Mouse (Mus musculus) inflammation-experienced regulatory T-cells, adult 6 months (primary cell): ENCODE measurements around the gene Lexm. TPM values are rescaled to one million over a fixed set of nuclear protein-coding genes. Genes with fewer than 3 reads are reported as not detected.

Source experiments
- ATAC-seq: one replicate; pipeline ENCODE4 v1.8.0; 2017
- polyA plus RNA-seq, 3 experiments: library from polyadenylated mRNA; unstranded; fragments of 100-300 nt; shearing (Covaris generic); gene quantifications; one replicate each; pipeline ENCODE4 v1.2.1; 2017

The Lexm gene
- polyA plus RNA-seq, result under 1 TPM in 1 of 3 experiments, not detected in 2; 0.82 TPM

DNA sequence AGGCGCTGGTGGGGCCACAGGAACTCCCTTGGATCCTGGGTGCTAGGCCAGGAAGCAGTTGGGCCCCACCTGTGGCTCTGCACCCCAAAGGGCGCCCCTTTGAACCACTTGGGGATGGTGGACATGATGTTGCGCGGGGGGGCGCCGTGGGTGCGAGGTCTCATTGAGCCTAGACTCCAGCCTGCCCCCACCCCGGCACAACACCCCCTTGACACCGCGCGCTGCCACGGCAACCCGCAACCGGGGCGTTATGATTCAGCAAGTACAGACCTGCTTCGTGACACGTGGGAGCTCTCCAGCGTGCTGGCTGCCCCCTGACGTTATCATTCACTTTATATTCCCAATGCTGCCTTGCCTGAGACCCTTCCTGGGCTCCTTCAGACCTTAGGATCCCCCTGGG, at the start of gene Lexm:
Gene Lexm (minus strand): TSS at position 186 of the 400 bp plus-strand sequence.
- no peak for ATAC-seq

DNA sequence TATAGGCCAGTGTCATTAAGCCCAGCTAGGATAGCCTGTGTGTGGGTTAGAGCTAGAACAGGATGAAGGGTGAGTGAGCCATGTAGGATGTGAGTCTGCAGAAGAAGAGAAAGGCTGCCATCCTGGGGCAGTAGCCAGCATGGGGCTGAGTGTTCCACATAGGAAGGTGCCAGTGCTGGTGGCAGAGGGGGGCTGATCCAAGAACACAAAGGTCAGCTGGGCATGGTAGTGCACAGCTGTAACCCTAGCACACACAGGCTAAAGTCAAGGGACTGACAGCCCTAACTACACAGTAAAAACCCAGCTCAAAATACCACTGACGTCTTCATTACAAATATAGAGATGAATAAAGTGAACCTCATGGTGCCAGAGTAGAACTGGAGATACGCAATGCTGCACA, 49.5 kb upstream of the Lexm start:
- ATAC-seq, result no peak

DNA sequence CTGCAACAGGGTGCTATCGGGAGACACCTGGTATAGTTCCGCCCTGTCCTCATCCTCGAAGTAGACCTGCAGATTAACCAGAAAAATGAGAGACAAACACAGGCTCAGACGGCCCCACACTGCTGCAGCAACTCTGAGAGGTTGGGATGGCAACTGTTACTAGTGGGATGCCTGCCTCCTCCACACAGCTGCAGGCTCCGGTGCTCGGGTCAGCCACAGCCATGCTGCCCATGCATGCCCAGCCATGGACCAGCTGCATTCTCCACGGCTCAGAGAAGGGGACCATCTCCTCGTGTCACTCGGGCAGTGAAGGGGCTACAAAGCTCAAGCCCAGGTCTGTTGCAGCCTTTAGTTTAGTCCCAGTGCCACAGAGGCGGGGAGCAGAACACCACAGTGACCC, 48.6 kb upstream of the Lexm start:
- no peak for ATAC-seq

DNA sequence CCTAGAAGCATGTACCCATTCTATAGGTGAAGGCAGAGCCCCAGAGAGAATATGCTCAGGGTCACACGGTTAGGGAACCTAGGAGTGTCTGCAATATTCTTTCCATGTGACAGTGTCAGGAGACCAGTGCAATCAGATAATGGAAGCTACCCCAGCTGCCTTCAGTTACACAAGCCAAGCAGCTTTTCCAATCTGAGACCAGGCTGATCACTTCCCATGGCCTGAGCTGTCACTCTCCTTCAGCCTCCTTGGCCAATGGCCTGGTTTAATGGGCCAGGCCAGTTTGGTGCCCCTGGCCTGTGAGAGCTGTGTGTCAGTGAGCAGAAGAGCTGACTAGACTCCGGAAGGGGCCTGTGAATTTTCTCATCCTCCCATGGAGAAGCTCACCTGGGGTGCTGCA, 48.2 kb upstream of the Lexm start:
- ATAC-seq, result no peak

DNA sequence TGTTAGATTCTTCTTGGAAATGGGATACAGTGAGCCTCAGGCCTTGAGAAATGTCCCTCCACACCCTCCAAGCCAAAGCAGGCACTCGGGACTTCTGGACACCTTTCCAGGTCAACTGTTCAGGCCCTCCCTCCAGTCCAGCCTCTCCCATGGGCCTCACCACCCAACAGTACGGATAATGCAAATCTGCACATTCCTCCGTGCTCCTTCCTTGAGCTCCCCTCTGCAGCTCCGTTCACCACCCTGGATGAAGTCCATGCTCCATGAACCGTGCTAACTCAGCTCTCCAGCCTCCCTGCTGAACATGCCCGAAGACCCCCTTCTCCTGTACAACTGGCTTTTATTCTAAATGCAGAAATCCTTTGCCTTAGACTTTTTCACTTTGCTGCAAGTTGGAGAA, 47.7 kb upstream of the Lexm start:
- ATAC-seq, result no peak

DNA sequence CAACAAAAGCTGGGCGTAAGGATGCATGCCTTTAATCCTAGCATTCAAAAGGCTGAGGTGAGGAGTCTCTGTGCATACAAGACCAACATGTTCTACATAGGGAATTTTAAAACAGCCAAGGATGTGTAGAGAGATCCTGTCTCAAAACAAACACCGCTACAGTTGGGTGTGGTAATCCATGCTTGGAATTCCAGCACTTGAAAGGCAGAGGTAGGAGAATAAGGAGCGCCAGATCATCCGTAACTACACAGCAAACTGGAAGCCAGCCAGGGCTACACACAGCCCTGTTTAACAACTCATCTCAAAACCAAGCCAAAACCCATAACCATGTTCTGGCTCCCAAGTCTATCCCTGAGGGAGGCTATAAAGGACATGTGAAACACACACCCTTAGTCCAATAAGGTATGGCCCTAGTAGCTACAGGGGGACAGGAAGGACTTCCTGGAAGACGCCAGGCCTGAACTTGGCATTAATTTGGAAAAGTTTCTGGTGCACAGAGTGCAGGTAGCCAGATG, 47.0 kb upstream of the Lexm start:
- ATAC-seq, result no peak

DNA sequence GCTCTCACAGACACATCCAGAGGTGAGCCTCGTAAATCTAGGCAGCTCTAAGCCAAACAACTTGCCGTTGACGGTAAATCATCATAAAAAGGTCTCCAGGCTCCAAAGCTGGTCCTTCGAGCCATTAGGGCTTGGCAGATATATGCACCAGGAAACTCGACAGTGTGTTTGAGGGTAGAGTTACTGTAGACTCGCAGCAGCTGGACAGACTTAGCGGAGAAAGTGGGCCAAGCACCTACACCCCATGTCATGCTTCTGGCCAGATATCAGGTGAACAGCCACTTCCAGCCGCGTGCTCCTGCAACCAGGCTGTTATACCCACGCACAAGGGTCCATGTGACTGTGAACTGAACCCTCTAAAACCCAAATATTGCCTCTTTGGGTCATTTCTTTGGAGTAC, 38.6 kb upstream of the Lexm start:
- ATAC-seq, result no peak

DNA sequence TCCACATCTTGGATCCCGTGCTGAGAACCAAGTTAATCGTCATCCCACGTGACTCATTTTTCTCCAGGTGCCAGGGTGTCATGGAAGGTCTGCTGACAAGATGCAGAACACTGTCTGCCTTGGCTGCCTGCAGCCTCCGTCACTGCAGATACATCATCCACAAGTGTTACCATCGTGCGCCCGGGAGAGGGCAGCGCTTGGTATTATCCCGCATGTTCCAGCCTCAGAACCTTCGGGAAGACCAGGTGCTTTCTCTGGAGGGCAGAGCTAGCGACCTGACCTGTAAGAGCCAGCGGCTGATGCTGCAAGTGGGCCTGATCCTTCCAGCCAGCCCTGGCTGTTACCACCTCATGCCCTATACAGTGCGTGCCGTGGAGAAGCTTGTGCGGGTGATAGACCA, 36.0 kb upstream of the Lexm start:
- no peak for ATAC-seq

DNA sequence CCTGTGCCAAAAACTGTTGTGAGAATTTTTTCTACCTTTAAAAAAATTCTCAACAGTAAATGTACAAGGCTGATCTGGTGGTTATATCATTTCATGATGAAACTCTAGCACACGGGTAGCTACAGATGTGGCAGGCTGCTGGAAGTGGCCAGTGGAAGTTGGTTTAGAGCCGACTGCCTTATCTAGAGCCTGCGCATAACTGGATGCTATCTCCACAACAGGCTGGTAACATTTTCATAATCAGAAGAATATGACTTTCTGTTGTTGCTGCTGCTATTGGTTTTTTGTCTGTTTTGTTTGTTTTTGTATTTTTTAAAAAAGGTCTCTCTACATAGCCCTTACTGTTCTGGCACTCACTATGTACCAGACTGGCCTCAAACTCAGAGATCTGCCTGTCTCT, 35.5 kb upstream of the Lexm start:
- no peak for ATAC-seq

DNA sequence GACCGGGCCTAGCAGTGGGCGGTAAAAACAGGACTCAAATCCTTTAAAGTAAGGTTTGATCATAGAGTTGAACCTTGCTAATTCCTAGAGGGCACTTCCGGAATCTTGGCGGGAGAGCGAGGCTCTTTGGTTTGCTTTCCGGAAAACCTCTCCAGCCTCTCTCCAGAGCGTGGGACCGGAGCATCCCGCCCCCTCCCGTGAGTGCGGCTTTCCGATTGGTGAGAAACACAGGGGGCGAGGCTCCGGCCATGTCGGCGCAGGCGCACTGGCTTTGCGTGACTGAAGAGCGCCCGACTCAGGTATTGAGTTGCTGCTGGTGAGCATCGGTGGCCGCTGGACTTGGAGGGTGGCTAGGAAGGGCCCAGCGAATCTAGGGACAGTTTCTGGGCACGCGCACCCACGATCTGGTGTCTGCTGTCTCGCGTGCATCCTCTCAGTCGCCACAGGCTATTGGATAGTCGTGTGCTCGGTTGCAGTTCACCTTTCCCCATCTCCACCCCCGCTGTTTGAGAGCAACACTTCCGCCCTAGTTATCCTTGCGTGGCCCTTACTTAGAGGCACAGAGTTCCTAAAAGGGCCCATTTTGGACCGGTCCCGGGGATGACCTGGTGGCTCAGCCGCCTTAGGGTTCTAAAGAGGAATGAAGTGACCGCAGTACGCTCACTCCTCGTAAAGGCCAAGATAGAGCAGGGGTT, 33.9 kb upstream of the Lexm start, which contains the start of gene Pars2:
Gene Pars2 (plus strand): TSS at position 237 of the 695 bp plus-strand sequence.
- peak; percentile 99 for ATAC-seq

DNA sequence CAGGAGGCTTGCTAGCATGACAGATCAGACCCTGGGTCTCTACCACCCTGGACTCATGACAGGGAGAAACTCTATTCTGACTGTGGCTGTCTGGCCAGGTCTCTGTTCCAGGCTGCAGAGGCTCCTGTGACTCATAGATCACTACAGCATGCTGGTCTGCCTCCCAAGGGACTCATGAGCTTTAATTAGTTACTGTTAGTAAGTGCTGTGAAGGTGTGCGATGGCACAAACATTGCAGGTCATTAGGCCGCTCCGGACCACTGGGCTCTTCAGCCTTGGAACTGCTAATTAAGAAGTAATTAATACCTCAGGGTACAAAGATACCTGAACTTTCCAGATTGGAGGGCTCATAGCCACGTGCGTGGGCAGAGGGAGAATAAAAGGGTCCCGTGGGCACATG, 30.1 kb upstream of the Lexm start:
- no peak for ATAC-seq

DNA sequence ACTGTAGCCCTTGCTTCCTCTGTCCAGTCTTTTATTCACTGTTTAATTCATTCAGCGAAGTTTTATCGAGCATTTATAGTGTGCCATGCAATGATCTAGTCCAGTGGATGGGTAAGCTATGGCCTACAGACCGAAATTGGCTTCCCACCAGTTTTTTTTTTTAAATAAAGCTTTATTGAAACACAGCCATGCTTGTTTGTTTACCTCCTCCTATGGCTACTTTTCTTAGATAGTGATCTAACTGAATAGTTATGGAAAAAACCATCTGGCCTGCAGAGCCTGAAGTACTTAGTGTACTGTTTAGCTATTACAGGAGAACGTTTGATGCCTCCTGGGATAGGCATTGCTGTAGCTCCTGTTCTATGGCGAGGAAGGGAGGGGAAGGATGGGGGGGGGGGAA, 28.8 kb upstream of the Lexm start:
- ATAC-seq, result no peak

DNA sequence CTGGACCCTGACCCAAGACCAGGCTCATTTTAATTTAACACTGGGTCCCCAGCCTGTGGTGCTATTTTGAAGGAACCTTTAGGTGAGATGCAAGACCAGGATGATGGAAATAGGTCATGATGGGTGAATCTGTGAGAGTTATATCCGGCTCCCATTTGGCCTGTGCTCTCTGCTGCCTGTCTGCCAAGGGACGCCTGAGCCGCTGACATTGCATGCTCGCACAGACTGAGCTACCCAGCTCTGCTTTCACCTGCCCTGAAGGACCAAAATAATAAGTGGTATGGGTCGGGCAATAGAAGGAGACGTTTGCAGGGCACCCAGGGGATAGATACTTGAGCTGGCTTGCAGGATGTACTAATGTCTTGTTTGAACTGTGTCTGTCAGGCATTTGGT, 27.2 kb upstream of the Lexm start:
- ATAC-seq, result no peak

DNA sequence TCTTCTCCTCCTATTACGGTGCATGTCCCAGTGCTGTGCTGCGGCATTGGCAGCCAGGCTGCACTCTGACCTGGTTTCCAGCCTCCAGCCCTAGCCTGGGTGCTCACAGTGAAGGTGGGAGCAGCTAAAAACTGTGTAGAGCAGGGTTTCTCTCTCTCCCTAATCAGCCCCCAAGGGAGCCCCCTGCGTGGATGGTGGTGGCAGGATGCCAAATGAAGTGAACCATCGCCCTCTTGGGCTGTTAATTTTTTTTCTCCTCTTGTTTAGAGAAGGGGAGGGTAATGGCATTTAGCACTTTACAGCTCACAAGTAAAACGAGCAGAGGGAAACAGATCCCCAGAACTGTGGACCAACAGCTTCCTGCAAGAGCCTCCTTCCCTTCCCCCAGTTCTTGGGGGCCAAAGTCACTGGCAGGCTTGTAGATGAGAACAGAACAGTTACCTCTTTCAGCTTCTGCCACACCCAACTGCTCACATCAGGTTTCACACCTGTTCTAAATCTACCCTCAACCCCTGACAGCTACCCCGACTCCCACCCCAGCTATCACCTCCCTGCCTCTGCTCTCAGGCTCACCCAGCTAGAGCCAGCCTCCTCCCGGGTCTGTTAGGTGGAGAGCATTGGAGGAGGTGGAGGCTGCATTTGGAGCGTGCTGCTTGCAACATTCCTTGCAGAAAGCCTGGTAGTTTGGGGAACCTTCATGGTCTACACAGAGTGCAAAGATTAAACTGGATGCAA, 26.6 kb upstream of the Lexm start:
- no peak for ATAC-seq

DNA sequence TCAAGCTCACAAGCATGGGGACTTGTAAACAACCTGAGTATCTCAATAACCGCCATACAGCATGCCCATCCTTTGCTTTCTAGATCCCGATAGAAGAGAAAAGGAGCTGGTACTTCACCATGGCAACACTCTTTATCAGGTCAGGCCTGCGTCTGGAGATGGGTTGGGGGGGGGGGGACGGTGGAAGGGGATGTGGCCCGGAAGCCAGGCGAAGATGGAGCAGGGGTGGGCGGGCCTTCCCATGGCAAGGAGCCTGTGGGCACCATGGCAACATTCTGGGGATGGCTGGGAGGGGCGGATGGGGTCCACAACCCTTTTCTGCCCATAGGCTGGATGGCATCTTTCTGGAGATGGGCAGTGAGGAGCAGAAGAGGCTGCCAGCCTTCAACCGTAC, 17.0 kb upstream of the Lexm start:
- ATAC-seq, result no peak

DNA sequence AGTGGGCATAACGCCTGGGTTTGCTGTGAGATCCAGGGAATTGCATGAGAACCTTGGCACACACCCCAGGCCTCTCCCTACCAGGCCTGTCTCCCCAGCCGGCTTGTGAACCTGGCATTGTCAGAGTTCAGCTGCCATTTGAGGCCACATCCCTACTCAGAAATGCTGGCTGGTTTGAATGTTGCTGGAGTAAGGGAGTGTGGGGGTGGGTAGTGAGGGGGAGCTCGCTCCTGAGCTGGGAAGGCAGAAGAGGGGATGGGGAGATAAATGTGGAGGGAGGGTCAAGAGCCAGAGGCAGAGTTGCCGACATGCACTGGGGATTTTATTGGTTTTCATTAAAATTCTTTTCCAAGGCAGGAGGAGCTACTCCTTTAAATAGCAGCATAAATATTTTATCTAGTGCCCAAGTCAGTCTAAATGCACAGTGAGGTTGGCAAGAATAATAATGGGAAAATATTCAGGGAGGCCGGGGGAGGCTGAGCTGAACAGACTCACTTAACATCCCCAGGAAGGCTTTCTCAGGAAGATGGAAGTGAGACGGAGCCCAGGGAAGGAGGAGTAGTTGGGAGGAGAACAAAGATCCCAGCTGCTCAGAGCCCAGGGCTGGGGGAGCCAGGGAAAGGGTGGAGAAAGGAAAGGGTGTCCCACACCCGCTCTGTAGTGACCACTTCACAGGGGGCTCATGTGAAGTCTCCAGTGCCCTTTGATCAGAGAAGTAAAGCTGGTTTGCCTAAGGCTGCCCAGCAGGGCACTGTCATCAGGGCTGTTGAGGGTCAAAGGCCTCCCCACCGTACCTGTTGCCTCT, 16.4 kb upstream of the Lexm start:
- no peak for ATAC-seq

DNA sequence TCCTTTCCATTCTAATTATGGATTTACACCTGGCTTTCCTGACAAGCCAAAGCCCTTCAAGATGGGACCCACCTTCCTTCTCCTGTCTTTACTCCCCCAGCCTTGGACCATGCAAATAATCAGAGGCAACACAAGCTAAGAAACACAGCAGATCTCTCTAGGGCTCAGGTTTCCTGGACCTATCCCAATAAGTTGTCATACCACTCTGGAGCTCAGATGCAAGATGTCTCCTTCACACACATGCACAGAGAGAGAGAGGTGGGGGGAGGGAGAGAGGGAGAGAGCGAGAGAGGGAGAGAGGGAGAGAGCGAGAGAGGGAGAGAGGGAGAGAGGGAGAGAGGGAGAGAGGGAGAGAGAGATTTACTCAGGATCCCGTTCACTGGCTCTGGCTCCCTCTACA, 15.3 kb upstream of the Lexm start:
- ATAC-seq, result no peak

DNA sequence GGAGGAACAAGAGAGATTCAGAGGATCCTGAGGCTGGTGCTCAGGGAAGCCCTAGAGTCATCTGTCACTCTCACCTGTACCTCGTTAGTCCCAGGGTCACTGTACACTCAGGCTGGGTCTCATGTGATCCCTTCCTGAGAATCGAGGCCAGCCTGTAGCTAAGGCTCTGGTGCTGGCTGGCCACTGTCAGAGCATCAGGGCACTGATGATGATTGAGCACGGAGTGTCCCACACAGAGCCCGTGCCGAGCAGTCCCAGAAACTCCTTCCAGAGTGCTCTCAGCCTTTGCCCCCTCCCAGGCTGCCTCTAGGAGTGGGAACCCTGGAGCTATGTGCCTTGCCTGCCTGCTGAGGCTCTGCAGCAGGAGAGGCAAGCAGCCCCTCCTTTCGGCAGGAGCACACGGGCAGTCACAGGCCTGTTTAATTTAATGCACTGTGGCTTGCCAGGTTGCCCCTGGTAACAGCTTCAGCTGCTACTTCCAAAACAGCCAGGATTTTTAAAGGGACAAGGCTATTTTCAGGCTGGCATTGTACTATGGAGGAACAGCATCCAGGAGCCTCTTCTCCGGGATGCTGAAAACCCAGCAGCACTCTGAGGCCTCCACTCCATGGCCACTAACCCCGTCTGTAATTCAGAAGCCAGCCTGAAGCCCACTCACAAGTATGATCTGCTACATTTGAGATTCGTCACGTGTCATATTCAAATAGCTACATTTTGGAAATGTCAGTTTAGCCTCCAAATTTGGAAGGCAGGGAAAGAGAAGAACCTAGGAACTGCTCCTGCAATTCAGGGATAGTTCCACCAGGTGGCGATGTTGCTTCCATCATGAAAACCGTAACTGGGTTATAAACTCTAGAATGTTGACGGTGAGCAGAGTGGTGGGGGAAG, 13.5 kb upstream of the Lexm start:
- ATAC-seq, result no peak

DNA sequence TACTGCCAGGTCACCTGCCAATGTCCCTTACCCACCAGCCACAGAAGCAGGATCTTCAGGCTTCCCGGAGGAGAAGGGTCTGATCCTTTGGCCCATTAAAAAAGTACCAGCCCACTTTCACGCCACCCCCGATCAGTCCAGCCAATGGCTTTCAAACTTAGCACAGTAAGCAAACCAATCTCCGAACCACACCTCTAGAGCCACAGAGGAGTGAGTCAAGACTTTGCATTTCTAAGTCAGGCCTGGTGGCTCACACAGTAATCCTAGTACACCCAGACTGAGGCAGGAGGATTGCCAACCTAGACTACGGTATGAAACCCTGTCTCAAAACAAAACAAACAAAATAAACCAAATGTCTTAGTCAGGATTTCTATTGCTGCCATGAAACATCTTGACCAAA, 12.3 kb upstream of the Lexm start:
- no peak for ATAC-seq

DNA sequence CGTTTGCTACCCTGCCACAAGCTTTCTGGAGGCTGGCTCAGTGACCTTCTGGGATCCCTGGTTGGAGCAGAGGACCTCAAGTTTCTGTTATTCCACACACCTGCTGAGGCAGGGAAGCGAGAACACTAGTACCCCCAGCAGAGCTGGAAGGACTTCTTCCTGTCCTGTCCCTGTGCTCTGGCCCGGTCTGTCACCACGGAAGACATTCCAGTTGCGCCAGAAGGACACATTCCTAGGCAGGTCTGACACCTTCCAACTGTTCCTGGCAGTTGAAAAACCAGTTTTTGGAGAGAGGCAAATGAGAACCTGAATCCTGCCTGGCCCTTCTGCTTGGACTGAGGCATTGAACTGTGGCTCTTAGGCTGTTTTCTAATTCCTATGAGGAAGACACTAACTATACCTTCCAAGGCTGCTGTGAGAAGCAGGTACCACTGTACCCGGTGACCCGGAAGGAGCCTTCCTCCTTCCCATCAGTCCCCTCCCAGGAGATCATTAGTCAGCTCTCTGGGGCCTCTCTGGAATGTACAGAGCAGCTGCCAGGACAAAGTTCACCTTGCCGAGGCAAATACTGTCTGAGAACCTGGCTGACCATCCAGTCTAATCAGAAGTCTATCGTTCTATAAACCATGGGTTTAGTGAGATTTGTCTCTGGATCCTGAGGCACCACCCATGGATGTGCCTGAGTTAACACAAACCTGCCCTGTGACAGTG, 11.8 kb upstream of the Lexm start:
- ATAC-seq, result no peak

DNA sequence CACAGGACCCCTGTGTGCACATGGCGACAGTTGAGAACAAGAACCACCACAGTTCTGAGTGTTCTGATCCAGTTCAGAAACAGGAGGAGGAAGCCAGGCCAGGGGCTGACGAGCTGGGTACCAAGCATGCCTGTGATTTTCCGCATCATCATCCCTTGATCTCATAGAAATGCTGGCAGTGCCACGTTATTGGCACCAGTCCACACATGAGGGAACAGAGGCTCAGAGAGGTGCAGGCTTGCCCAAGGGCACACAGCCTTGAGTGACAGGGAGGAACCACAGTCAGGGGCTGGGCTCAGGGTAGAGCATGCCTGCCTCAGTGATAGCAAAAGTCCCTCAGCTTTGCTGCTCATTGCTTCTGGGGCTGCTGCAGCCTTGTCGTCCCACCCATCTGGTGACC, 10.8 kb upstream of the Lexm start:
- ATAC-seq, result no peak

DNA sequence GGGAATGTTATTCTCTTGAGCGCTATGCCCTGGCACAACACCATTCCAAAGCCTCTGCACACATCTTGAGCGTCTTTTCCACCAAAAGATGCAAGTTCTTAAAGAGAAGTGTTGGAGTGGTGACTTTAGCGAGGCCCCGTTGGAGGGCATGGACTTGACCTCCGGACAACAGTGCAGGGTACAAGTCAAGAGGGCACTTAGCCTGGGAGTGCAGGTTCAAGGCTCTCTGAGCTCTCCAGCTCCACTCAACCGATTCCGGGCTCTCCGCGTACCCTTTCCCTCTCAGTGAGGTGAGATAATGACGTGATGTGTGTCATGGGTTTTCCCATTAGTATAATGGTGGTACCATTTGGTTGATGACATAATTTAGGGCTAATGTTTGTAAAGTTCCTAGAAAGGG, 7.2 kb upstream of the Lexm start:
- ATAC-seq, result no peak
